Mouse (Mus musculus) heart, embryonic 12.5 days (tissue): ENCODE results near the gene Mrps27. TPM values are rescaled to one million over a fixed set of nuclear protein-coding genes. Genes with fewer than 3 reads are reported as not detected.
"Not testable (repeated sequence)": the region's sequence is repeated elsewhere in the genome, so short reads cannot be mapped to it uniquely, and the experiment has no call there.

Experiments
- ATAC-seq: fragments of 200-750 bp; cut with Nextera tagmentation; 2 replicates; pipeline ENCODE4 v1.8.0; 2017; ENCODE audit warnings: moderate TSS enrichment, moderate library complexity; ENCODE audit not compliant: insufficient number of reproducible peaks, low FRiP score
- H3K27ac ChIP-seq: fragments of 300-500 bp; sonication (generic); 2 replicates; pipeline ENCODE4 v1.5.1; 2016; ENCODE audit warnings: mild to moderate bottlenecking, moderate library complexity; ENCODE audit not compliant: poor library complexity, severe bottlenecking
- H3K27me3 ChIP-seq: fragments of 300-500 bp; sonication (generic); replicated peaks from 2 replicates; pipeline ENCODE4 v1.6.1; 2016; ENCODE audit warnings: mild to moderate bottlenecking, moderate library complexity
- H3K36me3 ChIP-seq: fragments of 300-500 bp; sonication (generic); 2 replicates; pipeline ENCODE4 v1.6.1; 2016; ENCODE audit warnings: mild to moderate bottlenecking, moderate library complexity
- H3K4me1 ChIP-seq: fragments of 300-500 bp; sonication (generic); replicated peaks from 2 replicates; pipeline ENCODE4 v1.6.1; 2016; ENCODE audit warnings: mild to moderate bottlenecking
- H3K4me2 ChIP-seq: fragments of 300-500 bp; sonication (generic); 2 replicates; pipeline ENCODE4 v1.6.1; 2016; ENCODE audit warnings: mild to moderate bottlenecking, moderate library complexity
- H3K4me3 ChIP-seq: fragments of 300-500 bp; sonication (generic); 2 replicates; pipeline ENCODE4 v1.5.1; 2016; ENCODE audit warnings: mild to moderate bottlenecking
- H3K9ac ChIP-seq: fragments of 300-500 bp; sonication (generic); 2 replicates; pipeline ENCODE4 v1.6.1; 2016; ENCODE audit warnings: mild to moderate bottlenecking, moderate library complexity
- H3K9me3 ChIP-seq: fragments of 300-500 bp; sonication (generic); replicated peaks from 2 replicates; pipeline ENCODE4 v1.6.1; 2016; ENCODE audit warnings: mild to moderate bottlenecking, moderate library complexity
- WGBS: fragments of 180-500 bp; shearing (Covaris S2); methylation state at CpG from one replicate; pipeline ENCODE4 v1.1.7; 2016; 5-methylcytosine and 5-hydroxymethylcytosine counted together
- polyA plus RNA-seq: library from polyadenylated mRNA; unstranded; fragments of >200 nt; fragmentation: Nextera tagmentation; extraction: Ambion mirVana; gene quantifications from 2 replicates; pipeline ENCODE4 v1.2.1, GENCODE M21; 2016

The Mrps27 gene
- polyA plus RNA-seq, 1 experiment from 2014 or later, result 72.6 TPM

DNA sequence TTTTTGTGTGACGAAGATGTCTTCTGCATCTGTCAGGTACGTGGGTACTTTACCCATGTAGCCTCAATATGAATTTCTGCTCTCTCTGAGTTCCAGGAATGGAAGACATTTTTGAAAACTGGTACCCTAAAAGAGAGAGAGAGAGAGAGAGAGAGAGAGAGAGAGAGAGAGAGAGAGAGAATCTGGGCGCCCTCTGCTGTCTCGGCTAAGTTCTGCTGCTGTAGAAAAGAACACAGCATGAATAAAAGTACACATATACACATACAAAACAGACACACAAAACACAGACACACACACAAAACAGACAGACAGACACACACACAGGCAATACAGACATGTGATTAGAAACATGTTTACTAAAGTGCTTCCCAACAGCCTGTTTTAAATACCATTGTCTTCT is 27.5 kb upstream of the Mrps27 start:
- H3K9ac ChIP-seq, result no peak overlapping the region
- 52% methylated on average over 4 of the region's 4 CpGs for WGBS
- H3K27ac ChIP-seq, result no peak overlapping the region
- H3K9me3 ChIP-seq, result no peaks in the 10 kb centered on the region
- no peak for ATAC-seq
- H3K27me3 ChIP-seq, result no peaks in the 10 kb centered on the region
- no peak overlapping the region for H3K4me2 ChIP-seq
- H3K4me1 ChIP-seq, result no peaks in the 10 kb centered on the region
- peaks cover 33% of the 10 kb centered on the region for H3K36me3 ChIP-seq
- no peak overlapping the region for H3K4me3 ChIP-seq

DNA sequence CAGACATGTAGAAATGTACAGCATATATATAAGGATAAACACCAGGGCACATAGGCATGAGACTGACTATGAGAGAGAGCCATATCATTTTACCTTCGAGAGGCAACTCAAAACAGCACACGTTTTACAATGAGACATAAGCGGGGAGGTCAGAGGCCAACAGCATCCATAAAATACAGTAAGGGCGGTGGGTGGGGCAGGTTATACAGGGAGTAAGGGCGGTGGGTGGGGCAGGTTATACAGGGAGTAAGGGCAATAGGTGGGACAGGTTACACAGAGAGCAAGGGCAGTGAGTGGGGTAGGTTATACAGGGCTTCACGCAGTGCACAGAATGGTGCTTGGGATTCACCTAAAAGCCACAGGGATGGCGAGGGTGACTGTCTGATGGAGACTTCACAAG is 24.1 kb upstream of the Mrps27 start:
- Histone ChIP-seq H3K27ac (no peak overlapping the region), H3K36me3 (peaks cover 62% of the 10 kb centered on the region), H3K9ac (no peak overlapping the region), H3K4me3 (no peak overlapping the region), H3K4me1 (peaks cover 10% of the 10 kb centered on the region), H3K9me3 (no peaks in the 10 kb centered on the region), H3K4me2 (no peak overlapping the region), H3K27me3 (no peaks in the 10 kb centered on the region)
- WGBS, result 89% methylated on average over 7 of the region's 7 CpGs
- 0 out of 2 replicates have a peak, but pooled peaks have one; percentile 18 for ATAC-seq

DNA sequence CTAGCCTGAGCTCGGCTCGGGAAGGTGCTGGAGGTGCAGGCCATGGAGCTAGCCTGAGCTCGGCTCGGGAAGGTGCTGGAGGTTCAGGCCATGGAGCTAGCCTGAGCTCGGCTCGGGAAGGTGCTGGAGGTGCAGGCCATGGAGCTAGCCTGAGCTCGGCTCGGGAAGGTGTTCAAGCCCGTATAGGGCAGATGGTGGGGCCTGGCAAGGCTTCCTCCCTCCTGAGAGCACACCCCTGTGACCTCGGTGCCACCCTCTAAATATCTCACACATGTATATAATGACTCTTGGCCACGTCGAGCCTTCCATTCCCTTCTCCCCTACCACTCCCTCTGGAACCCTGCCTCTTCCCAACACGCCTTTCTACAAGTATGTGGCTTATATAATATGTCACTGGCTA is 21.7 kb upstream of the Mrps27 start:
- not testable (repeated sequence) for H3K4me3 ChIP-seq, H3K9me3 ChIP-seq, ATAC-seq, H3K27ac ChIP-seq, H3K9ac ChIP-seq, H3K27me3 ChIP-seq, H3K4me2 ChIP-seq
- WGBS, result 93% methylated on average over 13 of the region's 13 CpGs
- Histone ChIP-seq H3K4me1 (peaks cover 10% of the 10 kb centered on the region), H3K36me3 (peaks cover 86% of the 10 kb centered on the region)

DNA sequence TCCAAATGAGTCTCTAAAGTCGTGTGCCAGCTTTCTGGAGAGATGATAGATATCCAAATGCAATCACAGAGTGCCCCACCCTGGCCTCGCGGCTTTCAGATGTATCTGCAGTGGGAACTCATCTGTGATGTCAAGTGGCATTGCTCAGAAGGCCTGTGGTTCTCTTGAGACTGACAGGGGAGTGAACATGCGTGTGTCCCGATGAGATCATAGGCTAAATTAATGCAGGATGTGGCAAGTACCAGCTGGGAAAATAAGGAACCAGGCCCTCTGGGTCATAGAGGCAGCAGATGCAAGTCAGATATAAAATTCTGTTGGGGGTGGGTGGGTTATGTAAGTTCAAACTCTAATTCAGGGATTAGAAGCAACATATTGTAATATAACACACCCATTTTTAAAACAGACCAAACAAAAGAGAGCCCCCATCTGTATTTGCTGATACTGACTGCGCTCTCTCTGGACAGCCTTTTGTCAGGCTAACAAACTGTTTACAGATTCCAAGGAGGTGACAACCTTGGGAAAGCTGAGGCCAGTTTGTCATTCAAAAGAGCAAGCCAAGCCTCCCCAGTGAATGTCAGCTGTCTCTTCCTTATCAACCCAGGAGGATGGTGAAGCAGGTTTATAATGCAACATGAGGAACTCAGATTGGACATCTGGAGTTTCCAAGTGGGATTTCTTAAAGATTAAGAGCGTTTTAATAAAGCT is 20.8 kb upstream of the Mrps27 start:
- no peak overlapping the region for H3K4me3 ChIP-seq
- 64% methylated on average over 7 of the region's 7 CpGs for WGBS
- H3K9me3 ChIP-seq, result no peaks in the 10 kb centered on the region
- no peak for ATAC-seq
- H3K27ac ChIP-seq, result 0 out of 2 replicates have a peak overlapping the region, but pooled peaks have one; percentile 46
- H3K36me3 ChIP-seq, result peaks cover 90% of the 10 kb centered on the region
- H3K9ac ChIP-seq, result no peak overlapping the region
- no peaks in the 10 kb centered on the region for H3K27me3 ChIP-seq
- no peak overlapping the region for H3K4me2 ChIP-seq
- peaks cover 10% of the 10 kb centered on the region for H3K4me1 ChIP-seq

DNA sequence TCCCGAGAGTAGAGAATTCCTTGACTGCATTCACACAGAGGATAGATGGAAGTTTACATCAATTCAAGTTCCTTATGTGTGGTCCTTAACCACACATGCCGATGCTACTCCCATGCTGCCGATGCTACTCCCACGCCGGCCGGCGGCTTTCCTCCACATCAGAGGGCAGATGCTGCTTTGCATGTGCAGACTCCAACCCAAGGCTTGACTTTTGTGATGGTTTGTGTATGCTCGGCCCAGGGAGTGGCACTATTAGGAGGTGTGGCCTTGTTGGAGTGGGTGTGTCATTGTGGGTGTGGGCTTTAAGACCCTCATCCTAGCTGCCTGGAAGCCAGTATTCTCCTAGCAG is 20.3 kb upstream of the Mrps27 start:
- 87% methylated on average over 8 of the region's 8 CpGs for WGBS
- H3K4me2 ChIP-seq, H3K9me3 ChIP-seq, H3K27ac ChIP-seq, ATAC-seq, H3K27me3 ChIP-seq, H3K4me3 ChIP-seq, H3K9ac ChIP-seq: not testable (repeated sequence)
- peaks cover 10% of the 10 kb centered on the region for H3K4me1 ChIP-seq
- peaks cover 92% of the 10 kb centered on the region for H3K36me3 ChIP-seq

DNA sequence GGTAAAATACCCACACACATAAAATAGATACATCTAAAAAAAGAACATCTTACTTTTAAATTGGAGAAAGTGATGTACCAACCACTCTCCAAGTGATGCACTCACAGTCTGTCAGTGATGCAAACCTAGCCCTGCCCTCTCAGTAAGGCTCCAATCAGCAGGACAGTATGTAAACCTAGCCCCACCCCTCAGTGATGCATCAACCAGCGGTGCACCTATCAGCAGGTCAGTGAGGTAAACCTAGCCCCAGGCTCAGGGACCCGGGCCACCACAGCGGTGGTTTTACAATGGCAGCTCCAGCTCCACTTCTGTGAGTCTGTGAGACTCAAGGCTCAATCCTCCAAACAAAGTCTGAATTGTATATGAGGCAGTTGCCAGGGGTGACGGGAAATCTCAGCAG is 13.3 kb upstream of the Mrps27 start:
- Histone ChIP-seq H3K4me2 (no peak overlapping the region), H3K9me3 (no peaks in the 10 kb centered on the region), H3K9ac (no peak overlapping the region), H3K27me3 (no peaks in the 10 kb centered on the region), H3K4me1 (no peaks in the 10 kb centered on the region), H3K4me3 (no peak overlapping the region), H3K27ac (no peak overlapping the region), H3K36me3 (peaks cover 88% of the 10 kb centered on the region)
- ATAC-seq, result no peak
- 78% methylated on average over 4 of the region's 4 CpGs for WGBS

DNA sequence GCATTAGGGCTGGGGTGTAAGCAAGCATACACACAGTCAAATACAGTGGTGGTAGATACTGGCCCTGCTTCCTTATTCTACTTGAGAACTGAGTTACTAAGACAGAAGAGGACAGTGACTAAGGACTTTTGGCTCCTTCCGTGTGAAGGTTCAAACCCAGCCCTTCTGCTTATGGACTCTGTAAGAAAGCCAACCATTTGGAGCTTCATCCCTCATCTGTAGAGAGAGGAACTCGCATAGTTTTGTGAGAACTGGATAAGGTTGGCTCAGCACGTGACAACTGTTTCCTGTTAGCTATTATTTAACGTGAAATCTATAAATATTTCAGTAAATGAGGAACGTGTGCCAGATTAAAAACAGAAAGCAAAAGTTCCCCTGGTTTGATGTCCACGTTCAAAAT is 7.1 kb upstream of the Mrps27 start:
- Histone ChIP-seq H3K4me3 (no peak overlapping the region), H3K27me3 (no peaks in the 10 kb centered on the region), H3K9ac (no peak overlapping the region), H3K4me2 (no peak overlapping the region), H3K36me3 (peaks cover 88% of the 10 kb centered on the region), H3K9me3 (no peaks in the 10 kb centered on the region), H3K27ac (no peak overlapping the region), H3K4me1 (peaks cover 9% of the 10 kb centered on the region)
- ATAC-seq, result no peak
- 82% methylated on average over 6 of the region's 6 CpGs for WGBS

DNA sequence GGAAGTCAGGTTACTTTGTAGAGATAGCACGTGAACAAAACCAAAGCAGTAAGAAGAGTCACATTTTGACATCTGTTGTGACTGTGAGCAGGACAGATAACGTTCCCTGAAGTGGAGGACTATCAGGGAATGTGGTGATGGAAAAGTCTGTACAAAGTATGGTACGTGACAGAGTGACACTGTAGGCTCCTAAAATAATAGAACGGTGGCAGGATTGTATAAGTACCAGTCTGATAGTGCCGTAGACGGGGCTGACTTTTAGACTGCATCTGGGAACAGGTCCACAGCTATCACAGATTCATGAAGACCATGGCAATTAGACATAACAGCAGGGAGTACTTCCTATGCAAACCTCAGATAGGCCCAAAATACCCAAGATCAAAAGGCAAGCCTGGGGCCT is 3.1 kb upstream of the Mrps27 start:
- Histone ChIP-seq H3K4me1 (peaks cover 21% of the 10 kb centered on the region), H3K4me2 (no peak overlapping the region), H3K27ac (peak overlapping the region; percentile 73), H3K9me3 (no peaks in the 10 kb centered on the region), H3K9ac (no peak overlapping the region), H3K36me3 (peaks cover 62% of the 10 kb centered on the region), H3K27me3 (no peaks in the 10 kb centered on the region), H3K4me3 (no peak overlapping the region)
- 44% methylated on average over 6 of the region's 6 CpGs for WGBS
- ATAC-seq, result no peak

DNA sequence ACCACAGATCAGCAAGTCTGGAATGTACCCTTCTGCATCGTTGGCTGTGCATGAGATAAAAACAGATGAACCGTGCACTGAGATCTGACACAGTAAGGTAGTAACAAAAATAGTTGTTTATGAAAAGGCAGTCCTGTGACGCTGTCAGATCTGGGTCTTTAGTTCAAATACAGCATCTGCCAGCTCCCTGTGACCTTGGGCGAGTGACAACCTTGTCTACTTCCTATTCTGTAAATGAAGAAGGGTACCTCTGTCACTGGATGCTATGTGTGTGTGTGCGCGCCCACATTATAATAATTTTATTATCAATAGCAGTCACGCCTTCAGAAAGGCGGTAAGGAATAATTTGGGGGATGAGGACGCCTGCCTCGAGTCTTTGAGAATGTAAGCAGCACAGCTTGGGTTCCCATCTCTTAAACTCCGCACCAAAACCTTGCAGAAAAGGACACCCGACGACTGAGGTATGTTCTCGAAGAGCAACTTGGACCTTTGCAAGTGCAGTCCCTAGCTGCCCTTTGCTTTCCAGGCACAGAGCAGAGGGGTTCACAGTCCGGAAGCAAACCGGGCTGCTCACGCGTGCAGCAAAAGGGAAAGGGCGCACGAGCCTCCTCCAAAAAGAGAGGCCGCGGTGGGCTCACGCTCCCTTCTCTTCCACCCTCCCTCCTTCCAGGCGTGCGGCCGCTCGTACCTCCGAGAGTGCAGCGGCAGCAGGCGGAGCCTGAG is 549 bp upstream of the Mrps27 start:
- ATAC-seq, result no peak; the same call in 1 of the 2 replicates
- Histone ChIP-seq H3K36me3 (peaks cover 52% of the 10 kb centered on the region), H3K9ac (peak overlapping the region; percentile 80), H3K27ac (peak overlapping the region; percentile 75), H3K9me3 (no peaks in the 10 kb centered on the region), H3K27me3 (no peaks in the 10 kb centered on the region), H3K4me2 (peak overlapping the region; percentile 71), H3K4me1 (peaks cover 21% of the 10 kb centered on the region), H3K4me3 (peak overlapping the region; percentile 65)
- 1% methylated on average over 30 of the region's 30 CpGs for WGBS

DNA sequence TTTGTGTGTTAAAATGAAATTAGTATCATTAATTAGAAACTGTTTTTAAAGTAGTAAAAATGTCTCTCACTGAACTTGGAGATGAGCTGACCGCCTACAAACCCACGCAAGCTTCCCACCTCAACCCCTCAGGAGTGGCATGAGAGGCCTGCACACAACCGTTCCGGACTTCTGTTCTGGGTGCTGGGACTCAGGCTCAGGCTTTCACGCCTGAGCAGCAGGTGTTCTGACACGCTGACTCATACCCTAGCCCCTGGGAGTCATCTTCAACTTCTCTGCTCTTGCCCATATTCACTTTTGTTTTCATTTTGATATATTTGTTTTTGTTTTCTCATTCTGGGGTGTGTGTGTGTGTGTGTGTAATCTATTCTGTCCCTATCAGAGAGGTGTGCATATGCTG is 5.4 kb downstream of the Mrps27 start:
- Histone ChIP-seq H3K27me3 (no peaks in the 10 kb centered on the region), H3K4me1 (peaks cover 7% of the 10 kb centered on the region), H3K4me2 (no peak overlapping the region), H3K27ac (no peak overlapping the region), H3K4me3 (no peak overlapping the region), H3K36me3 (peaks cover 30% of the 10 kb centered on the region), H3K9ac (no peak overlapping the region), H3K9me3 (no peaks in the 10 kb centered on the region)
- WGBS, result 91% methylated on average over 6 of the region's 6 CpGs
- ATAC-seq, result no peak

DNA sequence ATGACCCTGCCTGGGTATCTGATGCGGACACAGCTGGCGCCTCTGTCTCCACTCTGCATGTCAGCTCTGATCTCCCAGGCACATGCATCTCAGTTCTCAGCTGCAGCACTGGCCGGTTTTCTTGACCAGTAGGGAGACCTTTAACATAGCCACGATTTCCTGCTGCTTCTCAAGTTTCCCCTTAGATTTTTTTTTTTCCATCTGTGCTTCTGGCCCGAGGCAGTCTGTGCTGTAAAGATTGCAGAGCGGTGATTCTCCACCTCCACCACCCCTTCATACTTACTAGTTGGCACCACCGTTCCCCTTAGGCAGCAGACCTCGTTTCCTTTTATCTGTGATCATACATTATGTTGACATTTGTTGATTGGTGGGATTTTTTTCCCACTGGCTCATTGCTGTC is 6.6 kb downstream of the Mrps27 start:
- Histone ChIP-seq H3K36me3 (peaks cover 30% of the 10 kb centered on the region), H3K9ac (no peak overlapping the region), H3K27me3 (no peaks in the 10 kb centered on the region), H3K4me3 (no peak overlapping the region), H3K4me2 (no peak overlapping the region), H3K9me3 (no peaks in the 10 kb centered on the region), H3K4me1 (peaks cover 13% of the 10 kb centered on the region), H3K27ac (no peak overlapping the region)
- 59% methylated on average over 8 of the region's 8 CpGs for WGBS
- no peak for ATAC-seq
